Mouse (Mus musculus) embryonic fibroblast, embryonic 13.5 days (primary cell): ENCODE data around the gene Tnrc6b.

ENCODE experiments used
- CTCF ChIP-seq: IDR thresholded peaks from 2 replicates; pipeline ENCODE4 v1.5.1; 2011; ENCODE audit warnings: mild to moderate bottlenecking, control low read depth, low read length, moderate library complexity, borderline replicate concordance; ENCODE audit not compliant: insufficient read depth
- POLR2A ChIP-seq: IDR thresholded peaks from 2 replicates; pipeline ENCODE4 v1.6.1; 2011; ENCODE audit warnings: low read depth, mild to moderate bottlenecking, control low read depth, low read length, moderate library complexity

- TF ChIP-seq POLR2A: no peak
- no peak for TF ChIP-seq CTCF
Observed at GRCm38 (mm10) chr15:80710257-80710607, 881 bp upstream of the Tnrc6b start.
